Mouse (Mus musculus) neural tube, embryonic 10.5 days (tissue): ENCODE data around the gene Ddx25.

Experiments
- DNase-seq: peaks from one replicate; pipeline ENCODE4 v3.0.0-alpha.2; 2017; ENCODE audit warnings: low spot score; ENCODE audit errors: extremely low spot score

The Ddx25 gene

DNA sequence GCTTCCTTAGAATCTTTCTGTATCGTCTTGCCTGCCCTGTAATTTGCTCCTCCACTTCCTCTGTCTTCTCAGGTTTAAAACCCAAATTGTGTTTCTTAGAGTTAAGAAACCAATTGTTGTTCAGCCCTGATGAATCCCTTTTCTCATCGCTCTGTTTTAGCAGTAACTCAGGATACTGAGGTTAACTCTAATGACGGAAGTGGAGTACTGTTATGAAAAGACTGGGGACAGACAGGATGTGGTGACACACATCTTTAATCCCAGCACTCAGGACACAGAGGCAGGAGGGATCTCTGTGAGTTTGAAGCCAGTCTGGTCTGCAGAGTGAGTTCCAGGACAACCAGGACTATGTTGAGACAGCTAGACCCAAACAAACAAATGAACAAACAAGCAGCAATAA, 62.9 kb downstream of the Ddx25 start:
- no peak for DNase-seq

DNA sequence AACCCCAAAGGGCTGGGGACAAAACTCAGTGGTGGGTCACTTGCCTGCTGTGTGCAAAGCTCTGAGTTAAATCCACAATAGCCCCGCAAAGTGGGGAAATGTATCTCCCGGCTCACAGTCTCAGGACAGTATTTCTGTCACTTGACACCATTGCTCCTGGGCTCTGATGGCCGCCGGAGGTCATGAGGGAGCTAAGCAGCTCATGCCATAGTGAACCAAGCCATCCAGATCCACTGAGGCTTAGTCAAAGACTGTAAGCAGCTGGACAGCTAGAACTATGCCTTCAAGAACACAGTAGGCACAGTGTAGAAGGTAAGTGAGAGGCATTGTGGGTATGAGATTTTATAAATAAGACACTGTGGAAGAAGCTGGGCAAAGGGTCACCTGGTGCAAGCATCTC, 63.4 kb downstream of the Ddx25 start:
- DNase-seq = no peak

DNA sequence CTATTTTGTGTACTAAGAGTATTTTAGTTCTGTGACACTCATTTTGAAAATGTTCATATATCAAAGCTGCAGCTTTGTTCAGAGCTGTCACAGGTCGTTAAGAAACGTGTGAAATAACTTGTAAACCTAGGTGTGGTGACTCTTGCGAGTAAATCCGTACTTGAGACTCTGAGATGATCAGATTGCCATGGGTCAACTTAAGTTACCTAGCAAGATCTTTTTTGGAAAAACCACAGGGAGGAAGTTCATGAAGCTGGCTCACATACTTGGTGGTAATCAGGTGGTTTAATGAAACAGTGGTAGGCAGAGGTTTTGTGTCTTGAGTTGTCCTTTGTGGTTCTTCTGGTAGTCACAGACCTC, 64.6 kb downstream of the Ddx25 start:
- no peak for DNase-seq

GRCm38 (mm10) chr9:35493033-35493732, 65.1 kb downstream of the Ddx25 start:
- no peak for DNase-seq

- no peak for DNase-seq
Measured at GRCm38 (mm10) chr9:35491109-35491866, 67.0 kb downstream of the Ddx25 start.

DNA sequence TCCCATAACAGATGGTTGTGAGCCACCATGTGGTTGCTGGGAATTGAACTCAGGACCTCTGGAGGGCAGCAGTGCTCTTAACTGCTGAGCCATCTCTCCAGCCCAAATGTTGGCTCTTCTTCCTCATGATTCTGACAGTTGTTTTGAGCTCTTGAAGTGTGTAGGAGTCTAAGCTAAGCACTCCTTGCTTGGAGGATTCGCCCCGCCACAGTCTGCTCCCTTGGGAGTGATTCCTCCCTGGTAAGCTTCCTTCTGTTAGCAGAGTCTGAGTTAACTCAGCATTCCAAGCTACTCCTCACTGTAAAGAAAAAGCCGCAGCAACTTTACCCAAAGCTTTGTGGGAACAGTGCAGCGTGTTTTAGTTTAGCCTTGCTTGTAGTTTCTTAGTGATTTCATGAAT, 69.8 kb downstream of the Ddx25 start:
- DNase-seq = no peak
